Mouse (Mus musculus) myocyte (in vitro differentiated cells): ENCODE measurements around the gene Cd300c2.

Source experiments
- CEBPB ChIP-seq: IDR thresholded peaks from 2 replicates; pipeline ENCODE4 v1.6.1; 2011; ENCODE audit warnings: mild to moderate bottlenecking, moderate library complexity; ENCODE audit not compliant: poor library complexity, insufficient read depth, severe bottlenecking
- E2F4 ChIP-seq: IDR thresholded peaks from one replicate; pipeline ENCODE4 v1.6.1; 2011; ENCODE audit warnings: mild to moderate bottlenecking, control low read depth, moderate library complexity; ENCODE audit not compliant: insufficient read depth
- MAX ChIP-seq: IDR thresholded peaks from one replicate; pipeline ENCODE4 v1.6.1; 2011; ENCODE audit warnings: low read depth, mild to moderate bottlenecking, control low read depth
- MYOD1 ChIP-seq, 3 experiments: IDR thresholded peaks; one replicate each; pipeline ENCODE4 v1.6.1; 2011; ENCODE audit warnings: control low read depth in 2 of 3, low read depth in 2 of 3, mild to moderate bottlenecking in 2 of 3, moderate library complexity in 1 of 3; ENCODE audit not compliant: insufficient read length in 2 of 3, control insufficient read depth in 1 of 3
- MYOG ChIP-seq, 3 experiments: IDR thresholded peaks; one replicate each; pipeline ENCODE4 v1.6.1; 2011; ENCODE audit warnings: control low read depth in 2 of 3, low read depth in 2 of 3, mild to moderate bottlenecking in 2 of 3; ENCODE audit not compliant: insufficient read length in 2 of 3, control insufficient read depth in 1 of 3, insufficient read depth in 1 of 3
- POLR2A ChIP-seq: IDR thresholded peaks from one replicate; pipeline ENCODE4 v1.6.1; 2011; ENCODE audit warnings: low read depth, mild to moderate bottlenecking, control low read depth, moderate library complexity; ENCODE audit not compliant: insufficient read length
- POLR2AphosphoS2 ChIP-seq: IDR thresholded peaks from one replicate; pipeline ENCODE4 v1.6.1; 2011; ENCODE audit warnings: low read depth, control low read depth; ENCODE audit not compliant: insufficient read length
- REST ChIP-seq: IDR thresholded peaks from one replicate; pipeline ENCODE4 v1.6.1; 2011; ENCODE audit warnings: mild to moderate bottlenecking, control low read depth, moderate library complexity; ENCODE audit not compliant: insufficient read depth, insufficient read length
- SRF ChIP-seq: IDR thresholded peaks from one replicate; pipeline ENCODE4 v1.6.1; 2011; ENCODE audit warnings: low read depth; ENCODE audit not compliant: control insufficient read depth, insufficient read length
- TCF12 ChIP-seq: IDR thresholded peaks from one replicate; pipeline ENCODE4 v1.6.1; 2011; ENCODE audit warnings: mild to moderate bottlenecking, control low read depth; ENCODE audit not compliant: poor library complexity, insufficient read depth, severe bottlenecking
- TCF3 ChIP-seq: IDR thresholded peaks from one replicate; pipeline ENCODE4 v1.6.1; 2011; ENCODE audit warnings: low read depth, control low read depth; ENCODE audit not compliant: insufficient read length
- USF1 ChIP-seq: IDR thresholded peaks from one replicate; pipeline ENCODE4 v1.6.1; 2011; ENCODE audit warnings: low read depth, mild to moderate bottlenecking, control low read depth, moderate library complexity

GRCm38 (mm10) chr11:114989793-114990192 is 11.9 kb downstream of the Cd300c2 start, which contains the start of gene Cd300ld:
- TF ChIP-seq POLR2A (no peak), CEBPB (no peak), TCF12 (no peak), USF1 (no peak), E2F4 (no peak), REST (no peak), MYOG (IDR thresholded peaks at IDR 0.05; ENCODE audit: control insufficient read depth in 1 of 3, insufficient read depth in 1 of 3, insufficient read length in 2 of 3, low read depth in 2 of 3) (no peak), MAX (no peak), POLR2AphosphoS2 (no peak), MYOD1 (IDR thresholded peaks at IDR 0.05; ENCODE audit: control insufficient read depth in 1 of 3, insufficient read length in 2 of 3, low read depth in 2 of 3) (no peak), SRF (no peak), TCF3 (no peak)
